Mouse (Mus musculus): Measurements from ENCODE around the gene Slc9a1.
A peak's percentile ranks its signal among the peaks of the same experiment; 100 is the strongest.

Slc9a1 gene

DNA sequence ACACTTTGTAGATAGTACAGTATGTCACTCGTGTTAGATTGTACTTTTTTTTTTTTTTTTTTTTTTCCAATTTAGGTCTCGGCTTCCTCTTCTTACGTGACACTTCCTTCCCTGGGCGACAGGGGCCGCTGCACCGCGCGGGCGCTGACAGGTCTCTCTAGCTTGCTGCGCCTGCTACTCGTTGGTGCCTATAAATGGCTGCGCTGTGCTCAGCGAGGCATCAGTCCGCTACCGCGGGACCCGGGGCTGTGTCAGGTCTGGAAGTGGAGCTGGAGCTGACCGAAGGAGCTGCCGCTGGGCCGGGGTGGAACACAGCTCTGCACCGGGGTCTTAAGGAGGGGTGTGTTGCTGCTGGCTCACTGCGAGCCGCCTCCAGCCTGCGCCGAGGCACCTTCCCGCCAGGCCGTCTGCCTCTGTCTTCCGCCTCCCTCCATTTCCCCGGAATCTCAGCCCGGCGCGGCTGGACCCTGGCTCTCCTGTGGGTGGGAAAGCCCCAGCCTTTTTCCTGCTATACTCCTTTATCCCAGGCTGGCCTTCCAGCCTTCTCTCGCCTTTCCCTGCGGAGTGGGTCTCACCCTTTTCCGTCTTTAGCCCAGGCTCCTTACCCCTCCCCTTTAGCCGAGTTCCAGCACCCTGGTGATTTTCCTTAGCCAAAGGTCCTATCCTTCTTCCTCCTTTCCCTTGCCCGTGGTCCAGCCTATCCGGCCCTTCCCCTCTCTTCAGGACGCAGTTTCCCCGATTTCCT lies at the start of gene Slc9a1:
Slc9a1 (plus strand) TSS at position 154 of the 745 bp plus-strand sequence.
- DNase-seq (ENCODE audit: low spot score): peak; percentile 92

DNA sequence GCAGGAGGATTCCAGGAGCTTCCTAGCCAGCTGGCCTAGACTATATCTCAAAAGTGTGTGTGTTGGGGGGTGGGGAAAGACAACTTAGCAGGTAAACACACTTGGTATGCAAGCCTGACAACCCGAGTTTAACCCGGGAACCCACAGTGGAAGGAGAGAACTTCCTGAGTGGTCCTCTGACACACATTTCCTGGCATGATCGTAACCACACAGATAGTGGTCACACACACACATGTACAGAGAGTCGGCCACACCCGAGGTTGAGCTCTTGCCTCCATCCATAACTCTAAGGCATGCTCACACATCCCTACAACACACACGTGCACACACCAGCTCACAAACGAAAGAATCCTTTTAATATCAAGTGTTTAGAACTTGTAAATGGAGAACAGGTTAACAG lies 41.4 kb upstream of the Slc9a1 start:
- DNase-seq (ENCODE audit: low spot score): no peak

DNA sequence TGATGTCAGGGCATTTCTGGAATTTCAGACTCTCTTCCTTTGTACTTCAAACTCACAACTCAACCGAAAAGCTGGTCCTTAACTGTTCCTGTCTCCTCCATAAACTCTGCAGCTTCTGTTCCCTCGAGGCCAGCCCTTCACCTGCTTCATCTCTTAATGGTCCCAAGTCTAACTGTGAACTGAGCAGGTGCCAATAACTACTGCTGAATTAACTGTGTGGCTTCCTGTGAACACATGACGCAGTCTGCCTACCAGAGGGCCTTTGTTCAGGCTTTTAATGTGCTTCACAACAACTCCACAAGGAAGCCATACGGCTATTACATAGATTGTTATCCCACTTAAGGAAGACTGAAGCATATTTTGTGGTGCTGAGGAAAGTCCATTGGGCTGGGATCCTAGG lies 39.2 kb upstream of the Slc9a1 start:
- no peak for DNase-seq (ENCODE audit: low spot score)

DNA sequence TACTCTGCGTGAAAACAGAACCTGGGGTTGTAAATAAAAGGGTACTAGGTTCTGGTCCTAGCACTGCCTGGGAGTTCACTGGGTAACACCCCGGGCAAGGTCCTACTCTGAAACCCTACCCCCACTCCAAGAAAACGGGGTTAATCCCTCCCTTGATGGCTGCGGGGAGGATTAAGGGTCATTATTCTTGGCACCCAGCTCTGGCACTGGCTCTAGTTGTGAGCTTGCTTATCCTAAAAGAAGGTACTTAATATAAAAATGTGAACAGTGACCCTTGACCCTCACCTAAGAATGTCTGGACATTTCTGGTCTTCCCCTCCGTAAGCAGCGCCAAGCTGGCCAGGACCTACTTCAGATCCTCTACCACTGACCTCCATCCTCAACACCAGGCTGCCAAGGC lies 36.2 kb upstream of the Slc9a1 start:
- DNase-seq (ENCODE audit: low spot score): no peak

DNA sequence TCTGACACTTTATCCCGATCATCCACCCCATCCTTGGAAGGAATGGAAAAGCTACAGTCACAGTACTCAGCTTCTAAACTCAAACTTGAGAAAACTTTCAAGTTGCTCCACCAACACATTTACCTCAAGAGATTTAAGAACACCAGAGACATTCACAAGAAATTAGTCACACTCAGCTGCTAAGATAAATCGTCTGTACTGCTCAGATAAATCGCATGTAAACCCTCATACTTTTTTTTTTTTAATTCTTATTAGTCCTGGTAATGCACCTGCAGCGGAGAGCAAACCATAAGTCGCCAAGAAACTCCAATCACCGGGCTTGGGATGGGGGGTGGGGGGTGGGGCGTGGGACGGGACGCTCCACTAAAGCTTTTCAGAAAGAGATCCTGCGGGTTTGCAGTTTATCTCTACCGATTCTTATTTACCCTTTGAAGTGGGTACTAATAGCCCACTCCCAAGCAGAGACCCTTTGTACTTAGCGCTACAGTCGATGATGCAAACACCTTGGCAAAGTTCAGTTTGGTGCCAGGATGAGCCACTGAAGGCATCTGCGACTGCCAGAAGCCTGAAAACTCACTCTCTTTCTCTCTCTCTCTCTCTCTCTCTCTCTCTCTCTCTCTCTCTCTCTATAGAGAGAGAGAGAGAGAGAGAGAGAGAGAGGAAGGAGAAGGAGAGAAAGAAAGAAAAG lies 31.5 kb upstream of the Slc9a1 start:
- DNase-seq (ENCODE audit: low spot score): no peak

DNA sequence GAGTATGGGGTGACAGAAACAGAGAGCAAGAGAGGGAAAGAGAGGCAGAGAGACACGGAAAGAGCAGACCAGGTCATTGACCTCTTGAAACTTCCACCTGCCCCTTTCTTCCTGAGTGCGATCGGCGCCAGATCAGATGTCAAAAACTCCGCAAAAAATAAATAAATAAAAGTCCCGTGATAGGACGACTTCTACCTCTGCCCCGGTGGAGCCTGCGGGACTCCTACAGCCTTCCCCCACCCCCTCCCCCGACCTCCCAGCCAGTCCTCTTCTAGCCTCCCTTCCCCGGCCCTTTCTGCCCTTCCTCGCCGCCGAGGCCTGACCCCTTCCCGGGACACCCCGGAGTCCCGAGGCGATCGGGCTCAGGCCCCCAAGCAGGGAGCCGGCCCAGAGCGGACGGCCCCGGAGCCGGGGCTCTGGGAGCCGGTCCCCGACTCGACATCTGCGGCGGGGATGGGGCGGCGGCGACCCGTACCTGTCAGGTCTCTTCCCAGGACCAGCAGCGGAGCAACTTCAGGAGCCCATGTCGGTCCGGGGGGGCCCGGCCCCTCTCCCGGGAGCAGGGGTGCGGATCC lies 30.9 kb upstream of the Slc9a1 start:
- no peak for DNase-seq (ENCODE audit: low spot score)

DNA sequence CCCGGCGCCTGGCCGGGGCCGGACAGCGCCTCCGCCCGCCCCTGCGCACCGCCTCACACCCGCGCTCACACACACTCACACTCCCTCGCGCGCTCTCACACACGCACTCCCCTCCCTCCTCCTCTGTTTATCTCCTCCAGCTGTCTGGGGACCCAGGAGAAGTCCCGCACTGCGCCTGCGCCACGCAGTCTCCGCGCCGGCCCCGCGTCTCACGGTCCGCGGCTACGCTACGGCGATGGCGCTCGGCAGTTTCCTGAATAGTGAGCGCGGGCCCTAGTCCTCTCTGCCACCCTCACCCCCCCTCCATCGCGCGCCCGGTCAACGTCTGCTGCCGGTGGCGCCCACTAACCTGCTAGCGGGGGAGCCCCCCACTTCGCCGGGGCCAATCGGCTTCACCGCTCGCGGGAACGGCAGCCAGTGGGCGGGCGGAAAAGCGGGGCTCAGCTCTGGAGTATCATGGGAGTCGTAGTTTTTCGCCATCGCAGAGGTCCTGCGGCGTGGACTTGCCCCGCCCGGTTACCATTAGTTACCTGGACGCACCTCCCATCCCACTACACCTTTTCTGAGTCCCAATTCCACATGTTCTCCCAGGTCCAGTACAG lies 30.3 kb upstream of the Slc9a1 start:
- DNase-seq (ENCODE audit: low spot score): peak; percentile 99

DNA sequence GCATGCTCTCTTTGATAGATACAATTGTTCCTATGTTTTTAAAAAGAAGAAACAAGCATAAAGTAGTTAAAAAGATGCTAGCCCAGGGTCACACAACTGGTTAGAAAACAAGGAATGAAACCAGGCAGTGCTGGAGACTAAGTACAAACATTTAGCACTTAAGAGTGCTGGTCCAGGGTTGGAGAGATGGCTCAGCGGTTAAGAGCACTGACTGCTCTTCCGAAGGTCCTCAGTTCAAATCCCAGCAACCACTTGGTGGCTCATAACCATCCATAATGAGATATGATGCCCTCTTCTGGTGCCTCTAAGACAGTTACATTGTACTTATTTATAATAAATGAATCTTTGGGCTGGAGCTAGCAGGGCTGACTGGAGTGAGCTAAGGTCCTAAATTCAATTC lies 29.3 kb upstream of the Slc9a1 start:
- DNase-seq (ENCODE audit: low spot score): no peak

DNA sequence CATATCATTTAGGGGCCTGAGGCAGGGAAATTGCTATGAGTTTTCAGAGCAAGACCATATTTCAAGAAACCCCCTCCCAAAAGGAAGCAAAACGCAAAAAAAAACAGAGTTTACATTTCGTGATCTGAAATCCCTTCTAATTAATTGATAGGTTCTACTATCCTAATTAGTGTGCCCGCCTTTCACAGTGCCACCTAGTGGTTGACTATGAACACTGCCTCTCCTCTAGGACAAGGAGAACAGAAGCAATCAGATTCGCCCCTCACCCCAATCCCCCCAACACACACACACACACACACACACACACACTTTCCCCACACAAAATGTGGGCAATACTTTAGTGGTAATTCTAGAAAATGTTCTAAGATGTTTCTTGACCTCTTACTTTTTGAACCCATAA lies 25.4 kb upstream of the Slc9a1 start:
- no peak for DNase-seq (ENCODE audit: low spot score)

DNA sequence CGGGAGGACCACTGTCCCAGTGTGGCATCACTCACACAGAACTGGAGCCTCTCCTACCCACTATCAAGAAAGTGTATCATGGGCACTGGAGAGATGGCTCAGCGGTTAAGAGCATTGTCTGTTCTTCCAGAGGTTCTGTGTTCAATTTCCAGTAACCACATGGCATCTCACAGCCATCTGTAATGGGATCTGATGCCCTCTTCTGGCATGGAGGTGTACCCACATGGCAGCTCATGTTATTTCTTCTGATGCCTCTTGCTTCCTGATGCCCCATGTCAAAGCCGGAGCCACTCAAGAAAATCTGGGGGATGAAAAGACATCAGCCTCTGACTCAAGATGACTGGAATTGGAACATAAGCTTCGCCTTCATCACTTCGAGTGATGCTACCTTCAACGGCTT lies 23.8 kb upstream of the Slc9a1 start:
- DNase-seq (ENCODE audit: low spot score): no peak

DNA sequence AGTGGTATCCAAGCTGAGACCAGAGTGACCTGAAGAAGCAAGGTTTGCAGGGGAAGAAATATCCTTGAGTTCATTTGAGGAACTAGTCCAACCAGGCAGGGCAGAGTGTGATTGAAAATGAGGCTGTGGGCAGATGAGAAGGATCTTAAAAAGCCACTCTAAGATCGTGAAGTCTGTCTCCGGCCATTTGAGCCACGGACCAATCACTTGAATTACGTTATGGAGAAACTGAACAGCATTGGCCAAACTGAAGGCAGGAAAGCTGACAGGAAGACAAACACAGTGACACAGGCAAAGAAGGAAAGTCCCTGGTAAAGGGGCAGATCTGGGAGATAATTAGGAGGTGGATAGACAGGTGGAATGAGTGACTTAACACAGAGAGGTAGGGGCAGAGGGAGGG lies 22.9 kb upstream of the Slc9a1 start:
- no peak for DNase-seq (ENCODE audit: low spot score)

DNA sequence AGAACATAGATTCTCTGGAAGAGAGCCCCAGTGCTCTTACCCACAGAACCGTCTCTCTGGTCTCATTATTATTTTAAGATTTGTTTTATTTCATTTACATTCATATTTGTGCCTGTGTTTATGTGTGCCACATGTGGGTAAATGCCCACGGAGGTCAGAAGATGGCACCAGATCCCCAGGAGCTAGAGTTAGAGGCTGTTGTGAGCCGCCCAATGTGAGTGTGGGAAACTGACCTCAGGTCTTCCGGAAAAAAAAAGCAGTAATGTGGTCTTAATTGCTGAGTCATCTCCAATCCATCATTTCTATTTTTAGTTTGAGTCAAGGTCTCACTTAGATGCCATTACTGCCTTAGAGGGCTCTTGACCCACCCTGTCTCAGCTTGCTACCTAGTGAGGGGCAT lies 21.9 kb upstream of the Slc9a1 start:
- DNase-seq (ENCODE audit: low spot score): no peak

DNA sequence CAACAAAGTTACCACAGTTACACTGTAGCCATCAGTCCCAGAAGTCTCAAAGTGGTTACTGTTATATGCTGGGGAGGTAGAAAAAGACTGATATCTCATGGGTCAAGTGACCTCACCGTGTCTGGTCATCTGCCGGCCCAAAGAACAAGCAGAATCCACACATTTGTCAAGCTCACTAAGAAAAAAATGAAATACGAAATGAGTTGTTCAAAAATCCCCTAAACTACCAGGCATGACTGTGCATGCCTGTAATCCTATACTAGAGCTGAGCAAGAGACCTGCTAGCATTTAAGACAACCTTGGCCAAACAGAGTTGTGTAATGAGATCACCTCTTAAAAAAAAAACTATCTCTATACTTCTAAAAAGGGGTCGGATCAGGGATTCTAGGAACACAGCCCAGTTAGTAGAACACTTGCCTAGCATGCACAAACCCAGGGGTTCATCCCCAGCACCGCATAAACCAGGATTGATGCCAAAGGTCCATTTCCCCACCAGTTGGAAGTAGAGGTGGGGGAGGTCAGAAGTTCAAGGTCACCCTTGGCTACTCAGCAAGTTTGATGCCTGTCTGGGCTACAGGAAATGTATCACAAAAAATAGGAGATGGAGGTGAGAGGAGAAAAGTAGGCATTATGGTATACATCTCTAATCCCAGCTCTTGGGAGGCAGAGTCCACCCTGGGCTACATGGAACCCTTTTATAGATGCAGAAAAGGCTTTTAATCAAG lies 21.3 kb upstream of the Slc9a1 start:
- no peak for DNase-seq (ENCODE audit: low spot score)

DNA sequence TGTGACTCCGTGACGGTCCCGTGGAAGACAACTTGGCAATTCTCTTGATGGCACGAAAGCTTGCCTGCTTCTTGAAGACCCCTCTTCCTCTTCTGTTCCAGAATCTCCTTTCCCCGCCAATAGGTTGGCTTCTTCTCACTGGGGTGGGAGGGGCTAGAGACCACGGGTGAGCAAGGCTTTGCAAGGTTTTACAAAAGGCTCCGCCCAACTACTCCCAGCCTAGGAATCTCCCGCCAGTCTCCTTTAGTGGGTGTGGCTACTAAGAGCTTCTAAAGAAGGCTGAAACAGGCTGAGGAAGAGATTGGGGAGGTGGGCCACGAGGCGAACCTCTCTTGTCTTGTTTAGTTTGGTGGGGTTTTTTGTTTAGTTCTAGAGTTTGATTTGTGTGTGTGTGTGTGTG lies 16.7 kb upstream of the Slc9a1 start:
- no peak for DNase-seq (ENCODE audit: low spot score)

DNA sequence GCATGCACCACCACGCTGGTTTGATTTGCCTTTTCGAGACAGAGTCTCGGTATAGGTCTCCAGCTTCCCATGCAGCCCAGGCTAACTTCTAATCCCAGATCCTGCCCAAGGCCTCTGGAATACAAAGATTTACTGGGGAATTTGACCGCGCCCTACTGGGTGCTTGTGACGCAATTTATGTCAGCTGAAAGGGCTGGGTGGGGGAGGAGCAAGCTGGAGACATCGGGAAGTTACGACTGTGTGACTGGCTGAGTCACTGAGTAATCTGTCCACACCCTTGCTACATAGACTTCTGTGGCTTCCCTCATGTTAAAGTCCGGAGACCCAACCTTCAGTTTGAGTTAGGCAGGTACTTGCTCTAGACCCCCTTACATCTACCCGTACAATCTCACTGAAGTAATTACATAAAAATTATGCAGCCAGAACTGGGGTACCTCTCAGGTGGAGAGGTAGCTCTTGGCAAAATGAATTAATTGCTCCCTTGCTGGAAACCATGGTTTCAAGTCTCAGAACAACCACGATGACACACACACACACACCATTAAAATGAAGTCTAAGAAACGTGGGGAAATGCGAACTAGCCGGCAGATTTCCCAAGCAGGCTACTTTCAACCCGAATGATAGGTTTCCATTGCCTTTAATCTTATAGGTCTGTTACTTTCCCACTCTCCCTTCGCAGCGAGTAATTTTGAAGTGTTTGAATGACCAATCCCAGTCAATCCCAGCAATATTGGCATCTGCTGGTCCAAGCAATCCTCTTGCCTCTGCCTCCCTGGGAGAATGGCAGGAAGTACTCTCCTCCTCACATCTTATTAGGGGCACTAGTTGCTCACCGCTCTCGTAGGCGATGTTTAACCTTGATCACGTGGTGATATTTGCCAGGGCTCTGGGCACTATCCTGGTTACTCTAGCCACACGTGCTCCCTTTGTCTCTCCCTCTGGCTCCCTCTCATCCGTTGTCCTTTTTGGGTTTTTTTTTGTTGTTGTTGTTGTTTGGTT lies 15.8 kb upstream of the Slc9a1 start, which contains the start of gene Wdtc1:
Wdtc1 (minus strand) TSS at position 115 of the 999 bp plus-strand sequence.
- DNase-seq (ENCODE audit: low spot score): no peak

DNA sequence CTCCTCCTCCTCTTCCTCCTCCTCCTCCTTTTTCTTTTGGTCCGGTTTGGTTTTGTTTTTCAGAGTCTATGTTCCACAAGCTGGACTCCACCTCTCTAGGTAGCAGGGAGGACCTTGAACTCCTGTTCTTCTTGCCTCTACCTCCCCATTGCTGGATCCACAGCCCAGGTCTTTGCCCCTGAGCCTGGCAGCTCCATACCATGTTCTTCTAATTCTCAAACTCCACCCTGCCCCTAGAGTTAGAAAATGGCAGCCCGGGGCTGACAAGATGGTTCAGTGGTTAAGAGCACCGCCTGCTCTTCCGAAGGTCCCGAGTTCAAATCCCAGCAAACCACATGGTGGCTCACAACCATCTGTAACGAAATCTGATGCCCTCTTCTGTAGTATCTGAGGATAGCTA lies 14.9 kb upstream of the Slc9a1 start:
- no peak for DNase-seq (ENCODE audit: low spot score)

DNA sequence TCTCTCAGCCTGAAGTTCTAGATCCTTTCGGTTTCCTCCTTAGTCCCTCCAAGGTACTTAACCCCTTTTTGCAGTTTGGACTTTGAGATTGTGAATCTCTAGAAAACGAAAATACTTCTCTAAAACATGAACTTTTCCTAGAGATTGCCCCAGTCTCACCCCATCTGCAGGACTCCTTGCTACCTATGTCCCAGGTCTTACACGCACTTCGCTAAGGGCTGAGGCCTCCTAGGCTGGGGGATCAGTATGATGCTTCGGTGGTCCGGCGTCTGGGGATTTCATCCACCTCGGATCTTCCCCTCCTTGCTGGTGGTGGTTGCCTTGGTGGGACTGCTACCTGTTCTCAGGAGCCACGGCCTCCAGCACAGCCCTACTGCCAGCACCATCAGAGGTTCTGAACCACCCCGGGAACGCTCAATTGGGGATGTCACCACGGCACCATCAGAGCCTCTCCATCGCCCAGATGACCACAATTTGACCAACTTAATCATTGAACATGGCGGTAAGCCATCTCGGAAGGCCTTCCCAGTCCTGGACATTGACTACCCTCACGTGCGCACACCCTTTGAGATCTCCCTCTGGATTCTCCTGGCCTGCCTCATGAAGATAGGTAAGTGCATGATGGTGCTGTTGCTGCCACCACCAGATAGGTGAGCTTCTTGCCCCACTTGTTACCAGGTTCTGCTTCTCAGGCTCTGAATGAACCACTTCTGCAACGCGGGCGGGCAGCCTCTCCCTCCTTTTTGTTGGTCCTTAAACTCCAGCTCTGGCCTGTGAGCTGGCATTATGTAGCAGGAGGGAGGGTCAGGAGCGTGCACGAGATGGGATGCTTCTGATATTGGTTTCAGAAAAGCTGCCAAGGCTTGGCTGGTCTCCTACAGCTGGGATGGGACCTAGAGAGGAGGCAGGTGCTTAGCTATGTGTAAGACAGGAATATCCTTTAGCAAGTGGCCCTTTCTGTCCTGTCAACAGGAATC lies 1.1 kb downstream of the Slc9a1 start:
- DNase-seq (ENCODE audit: low spot score): no peak

DNA sequence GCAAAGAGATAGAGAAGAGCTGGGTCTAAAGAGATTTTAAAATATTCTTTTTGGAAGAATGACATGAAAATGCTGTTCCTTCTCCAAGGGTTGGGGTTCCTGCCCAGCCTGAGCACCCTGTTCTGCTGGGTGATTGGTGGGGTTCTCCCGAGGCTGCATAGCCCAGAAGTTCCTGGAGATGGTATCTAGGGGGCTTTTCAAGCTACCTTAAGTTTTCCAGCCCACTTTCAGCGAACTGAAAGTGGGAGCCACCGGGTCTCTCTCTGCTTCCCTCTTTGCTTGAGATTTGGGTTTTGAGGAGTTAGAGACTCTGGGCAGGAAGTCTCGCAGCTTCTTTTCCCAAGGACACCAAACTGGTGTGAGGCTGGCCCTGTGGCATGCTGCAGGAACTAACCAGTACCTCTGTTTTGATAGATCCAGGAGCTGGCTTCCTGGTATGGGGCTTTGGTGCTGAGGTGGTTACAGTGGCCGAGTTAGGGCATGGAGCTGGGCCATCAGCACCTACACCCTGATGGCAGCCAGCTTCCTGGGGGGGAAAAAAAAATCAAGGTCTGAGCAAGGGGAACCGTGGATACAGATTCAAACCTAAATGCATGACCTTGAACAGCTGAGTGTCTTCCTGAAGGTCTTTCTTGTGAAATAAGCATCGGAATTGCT lies 2.2 kb downstream of the Slc9a1 start:
- DNase-seq (ENCODE audit: low spot score): no peak

DNA sequence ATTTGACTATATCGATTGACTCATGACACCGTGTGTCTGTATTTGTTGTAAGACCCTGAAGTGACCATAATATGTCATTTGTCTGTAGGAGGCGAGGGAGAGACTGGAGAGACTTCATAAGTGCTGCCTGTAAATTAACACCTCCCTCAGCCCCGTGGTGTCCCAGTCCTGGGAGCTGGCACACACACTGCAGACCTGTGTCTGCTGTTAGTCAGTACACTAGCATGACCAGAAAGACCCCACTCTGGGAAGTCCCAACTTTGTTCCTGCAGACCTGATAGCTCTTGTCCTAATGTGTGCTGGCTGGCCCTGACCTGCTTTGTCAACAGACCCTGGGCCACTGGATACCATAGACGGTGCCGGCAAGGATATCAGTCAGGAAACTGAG lies 2.8 kb downstream of the Slc9a1 start:
- DNase-seq (ENCODE audit: low spot score): no peak

All from ovary, postnatal 36 days (tissue).